Mouse (Mus musculus) myocyte (in vitro differentiated cells): Measurements from ENCODE around the gene Itpr3. TPM values are rescaled to one million over a fixed set of nuclear protein-coding genes. Genes with fewer than 3 reads are reported as not detected.

Source experiments
- H3K27me3 ChIP-seq: one replicate; pipeline ENCODE4 v1.6.1; 2011; ENCODE audit not compliant: control insufficient read depth, insufficient read depth, insufficient read length
- H3K36me3 ChIP-seq: one replicate; pipeline ENCODE4 v1.6.1; 2011; ENCODE audit not compliant: control insufficient read depth, insufficient read depth
- H3K4me2 ChIP-seq: one replicate; pipeline ENCODE4 v1.6.1; 2011; ENCODE audit warnings: low read depth, control low read depth
- H3K4me3 ChIP-seq: one replicate; pipeline ENCODE4 v1.5.1; 2011; ENCODE audit warnings: mild to moderate bottlenecking, control low read depth, moderate library complexity
- H3K79me2 ChIP-seq: one replicate; pipeline ENCODE4 v1.6.1; 2011; ENCODE audit not compliant: control insufficient read depth, insufficient read depth
- H3ac ChIP-seq: one replicate; pipeline ENCODE4 v1.6.1; 2011; ENCODE audit not compliant: control insufficient read depth, insufficient read length
- CEBPB ChIP-seq: IDR thresholded peaks from 2 replicates; pipeline ENCODE4 v1.6.1; 2011; ENCODE audit warnings: mild to moderate bottlenecking, moderate library complexity; ENCODE audit not compliant: poor library complexity, insufficient read depth, severe bottlenecking
- E2F4 ChIP-seq: IDR thresholded peaks from one replicate; pipeline ENCODE4 v1.6.1; 2011; ENCODE audit warnings: mild to moderate bottlenecking, control low read depth, moderate library complexity; ENCODE audit not compliant: insufficient read depth
- MAX ChIP-seq: IDR thresholded peaks from one replicate; pipeline ENCODE4 v1.6.1; 2011; ENCODE audit warnings: low read depth, mild to moderate bottlenecking, control low read depth
- MYOD1 ChIP-seq, 3 experiments: IDR thresholded peaks; one replicate each; pipeline ENCODE4 v1.6.1; 2011; ENCODE audit warnings: control low read depth in 2 of 3, low read depth in 2 of 3, mild to moderate bottlenecking in 2 of 3, moderate library complexity in 1 of 3; ENCODE audit not compliant: insufficient read length in 2 of 3, control insufficient read depth in 1 of 3
- MYOG ChIP-seq, 3 experiments: IDR thresholded peaks; one replicate each; pipeline ENCODE4 v1.6.1; 2011; ENCODE audit warnings: control low read depth in 2 of 3, low read depth in 2 of 3, mild to moderate bottlenecking in 2 of 3; ENCODE audit not compliant: insufficient read length in 2 of 3, control insufficient read depth in 1 of 3, insufficient read depth in 1 of 3
- POLR2A ChIP-seq: IDR thresholded peaks from one replicate; pipeline ENCODE4 v1.6.1; 2011; ENCODE audit warnings: low read depth, mild to moderate bottlenecking, control low read depth, moderate library complexity; ENCODE audit not compliant: insufficient read length
- POLR2AphosphoS2 ChIP-seq: IDR thresholded peaks from one replicate; pipeline ENCODE4 v1.6.1; 2011; ENCODE audit warnings: low read depth, control low read depth; ENCODE audit not compliant: insufficient read length
- REST ChIP-seq: IDR thresholded peaks from one replicate; pipeline ENCODE4 v1.6.1; 2011; ENCODE audit warnings: mild to moderate bottlenecking, control low read depth, moderate library complexity; ENCODE audit not compliant: insufficient read depth, insufficient read length
- SRF ChIP-seq: IDR thresholded peaks from one replicate; pipeline ENCODE4 v1.6.1; 2011; ENCODE audit warnings: low read depth; ENCODE audit not compliant: control insufficient read depth, insufficient read length
- TCF12 ChIP-seq: IDR thresholded peaks from one replicate; pipeline ENCODE4 v1.6.1; 2011; ENCODE audit warnings: mild to moderate bottlenecking, control low read depth; ENCODE audit not compliant: poor library complexity, insufficient read depth, severe bottlenecking
- TCF3 ChIP-seq: IDR thresholded peaks from one replicate; pipeline ENCODE4 v1.6.1; 2011; ENCODE audit warnings: low read depth, control low read depth; ENCODE audit not compliant: insufficient read length
- USF1 ChIP-seq: IDR thresholded peaks from one replicate; pipeline ENCODE4 v1.6.1; 2011; ENCODE audit warnings: low read depth, mild to moderate bottlenecking, control low read depth, moderate library complexity
- polyA plus RNA-seq: library from polyadenylated mRNA; unstranded; fragments of >200 nt; fragmentation: generic; extraction: Trizol; gene quantifications from one replicate; pipeline ENCODE4 v1.2.1, GENCODE M21; 2012; ENCODE audit warnings: missing spikeins

Itpr3 gene
- polyA plus RNA-seq, 1 experiment: 22.2 TPM

DNA sequence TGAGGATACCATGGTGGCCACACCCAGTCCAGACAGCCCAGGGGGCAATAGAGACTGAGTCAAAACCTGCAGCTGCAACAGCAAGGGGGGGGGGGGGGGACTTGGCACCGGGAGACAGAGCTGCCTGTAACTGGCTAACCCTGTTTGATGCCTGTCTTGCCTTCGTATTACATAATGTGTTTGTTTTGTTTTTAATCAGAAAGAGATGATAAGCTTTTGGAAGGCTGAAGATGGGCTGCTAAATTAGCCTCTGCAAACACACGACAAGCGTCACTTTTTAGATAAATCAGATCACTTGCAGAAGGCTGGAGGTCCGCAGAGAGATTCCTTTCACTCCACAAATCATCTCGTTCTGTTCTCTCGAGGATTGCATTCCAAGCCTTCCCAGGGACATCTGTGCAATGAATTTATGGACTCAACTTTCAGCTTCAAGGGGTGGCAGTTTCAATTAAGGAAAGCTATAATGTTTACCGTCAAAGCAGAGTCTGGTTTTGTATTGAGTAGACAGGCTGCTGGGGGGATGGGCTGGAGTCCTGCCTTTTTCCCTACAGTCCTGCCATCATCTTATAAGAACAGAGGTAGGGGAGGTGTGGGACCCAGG is 89.3 kb downstream of the Itpr3 start:
- Histone ChIP-seq H3K4me2 (peak overlapping the region; percentile 55), H3K4me3 (no peak overlapping the region), H3ac (no peak overlapping the region), H3K79me2 (no peaks in the 10 kb centered on the region), H3K27me3 (no peaks in the 10 kb centered on the region), H3K36me3 (peaks cover 6% of the 10 kb centered on the region)
- peak; percentile 56; the same call in 1 of the 2 replicates for TF ChIP-seq CEBPB
- TF ChIP-seq MYOG (IDR thresholded peaks at IDR 0.05; ENCODE audit: control insufficient read depth in 1 of 3, insufficient read depth in 1 of 3, insufficient read length in 2 of 3, low read depth in 2 of 3): no peak

DNA sequence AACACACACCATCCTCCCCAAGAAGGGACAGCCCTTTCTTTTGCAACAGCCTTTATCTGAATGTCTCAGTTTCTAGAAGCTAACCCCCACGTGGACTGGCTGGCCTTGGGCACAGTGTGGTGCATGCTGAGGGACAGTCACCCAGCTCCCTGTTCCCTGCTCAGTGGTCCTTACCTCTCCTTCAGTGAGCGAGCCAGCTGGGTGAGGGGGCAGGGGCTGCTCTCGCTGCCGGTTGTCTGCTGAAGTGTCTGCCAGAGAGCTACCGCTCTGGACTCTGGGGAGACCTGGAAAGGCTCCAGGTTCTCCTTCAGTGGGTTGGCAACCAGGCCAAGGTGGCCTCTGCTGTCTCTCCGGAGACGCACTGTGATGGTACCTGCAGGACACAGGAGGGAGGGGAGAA is 93.8 kb downstream of the Itpr3 start:
- H3K4me2 ChIP-seq: no peak overlapping the region
- no peaks in the 10 kb centered on the region for H3K27me3 ChIP-seq
- no peak overlapping the region for H3K4me3 ChIP-seq
- H3K36me3 ChIP-seq: peaks cover 6% of the 10 kb centered on the region
- no peak overlapping the region for H3ac ChIP-seq
- TF ChIP-seq POLR2A (no peak), E2F4 (no peak), TCF12 (no peak), USF1 (no peak), REST (no peak), MYOG (IDR thresholded peaks at IDR 0.05; ENCODE audit: control insufficient read depth in 1 of 3, insufficient read depth in 1 of 3, insufficient read length in 2 of 3, low read depth in 2 of 3) (no peak), MYOD1 (IDR thresholded peaks at IDR 0.05; ENCODE audit: control insufficient read depth in 1 of 3, insufficient read length in 2 of 3, low read depth in 2 of 3) (no peak), CEBPB (no peak), TCF3 (no peak), MAX (no peak), POLR2AphosphoS2 (no peak), SRF (no peak)
- H3K79me2 ChIP-seq: no peaks in the 10 kb centered on the region

DNA sequence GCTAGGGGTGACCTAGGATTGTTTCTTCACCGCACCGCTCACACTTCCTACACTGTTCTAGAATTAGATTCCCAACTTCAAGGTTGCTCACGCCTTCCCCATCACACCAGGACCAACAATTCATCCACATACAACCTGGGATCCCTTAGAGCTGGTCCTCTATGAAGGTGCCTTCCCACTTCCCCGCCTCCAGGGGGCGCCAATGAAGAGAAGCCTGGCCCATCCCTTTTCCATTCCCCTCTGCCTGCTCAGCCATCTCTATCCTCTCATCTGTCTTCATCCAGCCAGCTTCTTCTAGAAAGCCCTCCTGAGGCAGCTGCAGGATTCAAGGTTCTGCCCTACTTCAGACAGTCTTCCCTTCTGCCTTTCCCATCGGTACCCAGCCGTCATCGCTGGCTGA is 94.3 kb downstream of the Itpr3 start:
- H3ac ChIP-seq: no peak overlapping the region

DNA sequence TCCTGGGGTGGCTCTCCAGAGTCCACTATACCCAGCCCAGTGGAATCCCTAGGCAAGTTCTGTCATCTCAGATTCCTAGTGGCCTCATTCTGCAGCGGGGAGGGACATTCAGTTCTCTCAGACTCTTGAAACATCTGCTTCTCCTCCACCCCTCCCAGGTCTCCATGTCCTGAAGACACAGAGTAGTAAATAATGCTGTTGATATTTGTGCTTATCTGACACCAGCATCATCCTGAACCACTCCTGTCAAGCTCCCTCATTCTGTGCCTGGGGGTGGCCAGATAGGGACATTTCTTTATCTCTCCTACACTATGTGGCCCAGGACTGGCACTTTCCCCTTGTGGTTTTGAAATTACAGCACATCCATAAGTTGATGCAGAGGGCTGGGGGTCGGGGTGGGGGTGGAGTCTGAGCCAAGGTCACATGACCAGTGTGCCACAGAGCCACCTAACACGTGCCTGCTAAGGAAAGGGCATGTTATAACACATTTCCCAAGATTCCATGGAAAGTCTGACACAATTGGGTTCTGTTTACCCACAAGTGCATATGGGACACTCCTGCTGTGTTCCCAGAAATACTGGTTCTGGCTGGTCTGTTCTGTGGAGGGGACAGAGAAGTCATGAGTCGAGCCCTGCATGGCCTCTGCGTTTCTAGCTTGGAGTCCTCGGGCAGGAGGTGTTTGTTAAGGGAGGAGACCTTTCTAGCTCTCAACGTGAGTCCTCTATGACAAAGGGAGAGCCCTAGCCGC is 96.0 kb downstream of the Itpr3 start:
- Histone ChIP-seq H3K79me2 (no peaks in the 10 kb centered on the region), H3ac (no peak overlapping the region), H3K4me3 (no peak overlapping the region), H3K4me2 (peak overlapping the region; percentile 67), H3K27me3 (no peaks in the 10 kb centered on the region), H3K36me3 (peaks cover 6% of the 10 kb centered on the region)
- TF ChIP-seq USF1: peak; percentile 37
- TF ChIP-seq POLR2AphosphoS2: no peak

More for the DNA sequence above, 94.3 kb downstream of the Itpr3 start:
- H3K4me2 ChIP-seq: no peak overlapping the region
- no peaks in the 10 kb centered on the region for H3K79me2 ChIP-seq
- H3K36me3 ChIP-seq: peaks cover 6% of the 10 kb centered on the region
- H3K4me3 ChIP-seq: no peak overlapping the region
- no peak for TF ChIP-seq POLR2A
- TF ChIP-seq REST: no peak
- no peak for TF ChIP-seq TCF12
- H3K27me3 ChIP-seq: no peaks in the 10 kb centered on the region

DNA sequence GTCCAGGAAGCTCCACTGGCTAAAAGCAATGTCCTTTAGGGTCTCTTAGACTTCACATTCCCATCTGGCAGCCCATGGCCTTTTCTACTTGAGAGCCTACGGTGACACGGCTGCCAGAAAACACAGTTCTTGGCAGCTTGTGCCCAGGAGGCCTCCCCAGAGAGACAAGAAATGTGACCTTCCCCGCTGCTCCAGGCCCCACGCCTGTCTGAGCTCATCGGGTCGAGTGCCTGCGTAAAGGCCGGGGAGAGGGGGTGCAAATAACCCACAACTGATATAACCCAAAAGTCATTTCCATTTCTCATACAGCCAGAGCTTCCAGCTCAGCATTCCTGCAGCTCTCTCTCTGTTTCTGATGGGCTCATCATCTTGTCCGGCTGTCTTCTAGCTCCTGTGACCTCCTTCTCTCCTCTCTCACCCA is 96.7 kb downstream of the Itpr3 start:
- Histone ChIP-seq H3ac (no peak overlapping the region), H3K4me2 (peak overlapping the region; percentile 67), H3K4me3 (no peak overlapping the region), H3K79me2 (no peaks in the 10 kb centered on the region), H3K36me3 (peaks cover 6% of the 10 kb centered on the region), H3K27me3 (no peaks in the 10 kb centered on the region)
- TF ChIP-seq MAX (no peak), MYOG (IDR thresholded peaks at IDR 0.05; ENCODE audit: control insufficient read depth in 1 of 3, insufficient read depth in 1 of 3, insufficient read length in 2 of 3, low read depth in 2 of 3) (peak in 1 of 3 experiments; percentile 41), POLR2A (no peak), E2F4 (no peak), SRF (no peak), CEBPB (no peak)

DNA sequence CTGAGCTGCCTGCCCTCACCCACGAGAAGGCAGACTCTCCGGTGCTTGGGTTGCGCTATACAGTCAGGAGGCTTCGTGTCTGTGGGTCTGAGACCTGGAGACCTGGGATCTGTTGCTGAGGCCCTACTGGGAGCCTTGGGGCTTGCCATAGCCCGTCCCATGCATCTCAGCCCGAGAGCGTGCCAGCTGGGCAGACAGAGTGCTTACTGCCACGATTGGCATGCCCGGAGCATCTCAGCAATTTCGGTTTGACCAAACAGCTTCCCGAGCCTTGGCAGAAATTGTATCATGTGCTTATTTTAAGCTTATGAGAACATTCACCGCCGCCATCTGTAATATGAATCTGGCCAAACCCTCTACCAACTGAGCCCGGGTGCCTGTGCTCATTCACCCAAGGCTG is 97.2 kb downstream of the Itpr3 start:
- no peak overlapping the region for H3K4me3 ChIP-seq
- H3ac ChIP-seq: no peak overlapping the region
- TF ChIP-seq POLR2A (peak; percentile 49), TCF3 (peak; percentile 43), REST (no peak), MYOD1 (IDR thresholded peaks at IDR 0.05; ENCODE audit: control insufficient read depth in 1 of 3, insufficient read length in 2 of 3, low read depth in 2 of 3) (peak in 2 of 3 experiments; percentile 75 to 85), TCF12 (peak; percentile 10), MAX (no peak), MYOG (IDR thresholded peaks at IDR 0.05; ENCODE audit: control insufficient read depth in 1 of 3, insufficient read depth in 1 of 3, insufficient read length in 2 of 3, low read depth in 2 of 3) (peak in 2 of 3 experiments; percentile 78 to 87)
- no peaks in the 10 kb centered on the region for H3K27me3 ChIP-seq
- H3K4me2 ChIP-seq: peak overlapping the region; percentile 67
- H3K36me3 ChIP-seq: peaks cover 6% of the 10 kb centered on the region
- H3K79me2 ChIP-seq: no peaks in the 10 kb centered on the region
